ENCODE assay signal across 30 mouse cellular contexts in genomic region chr15:60706009-60706408, GRCm38 (mm10).
DNase-seq lines count a peak whose midpoint lies in the region; ATAC-seq lines count a peak whose summit lies in the region.
"Had no signal": no experiment of that assay in that cellular context is flagged by ENCODE, and none has a peak within 500 bp of the region (broad histone marks: within the 10 kb centered on the region; RNA-seq: fewer than 3 reads in every experiment).

No protein-coding gene starts in this region.

- no peak overlapping the region for H3K4me2 ChIP-seq in forebrain, embryonic 14.5 days (ENCODE audit: low read length)
- H3K4me2 ChIP-seq in forebrain, embryonic 12.5 days: no peak overlapping the region
- H3K4me2 ChIP-seq in embryonic facial prominence, embryonic 14.5 days (ENCODE audit: low read depth, low read length): no peak overlapping the region
- H3K4me2 ChIP-seq: heart, embryonic 15.5 days; intestine, embryonic 15.5 days; limb, embryonic 15.5 days; liver, embryonic 13.5 days; midbrain, embryonic 13.5 days had no signal

- ATAC-seq in forebrain, embryonic 14.5 days: no peak
- ATAC-seq in forebrain, embryonic 12.5 days (ENCODE audit: low FRiP score): no peak
- ATAC-seq in embryonic facial prominence, embryonic 14.5 days (ENCODE audit: low read depth): no peak
- ATAC-seq: hindbrain, postnatal 0 days; intestine, embryonic 15.5 days; lung, postnatal 0 days; midbrain, embryonic 13.5 days had no signal

- H3K4me1 ChIP-seq in forebrain, embryonic 14.5 days (ENCODE audit: control insufficient read depth, insufficient read depth, low read length): no peaks in the 10 kb centered on the region
- peaks cover 8% of the 10 kb centered on the region; the same call in 1 of the 2 replicates for H3K4me1 ChIP-seq in forebrain, embryonic 12.5 days
- H3K4me1 ChIP-seq in embryonic facial prominence, embryonic 14.5 days (ENCODE audit: control insufficient read depth, insufficient read depth, low read length): peaks cover 6% of the 10 kb centered on the region; the same call in 1 of the 2 replicates
- H3K4me1 ChIP-seq: heart, embryonic 15.5 days; intestine, embryonic 15.5 days; limb, embryonic 15.5 days; liver, embryonic 13.5 days; megakaryocyte, embryonic 14.5 days; midbrain, embryonic 13.5 days had no signal

- no peaks in the 10 kb centered on the region for H3K27me3 ChIP-seq in forebrain, embryonic 14.5 days (replicated peaks; ENCODE audit: control insufficient read depth, insufficient read depth, low read length)
- H3K27me3 ChIP-seq in forebrain, embryonic 12.5 days: no peaks in the 10 kb centered on the region
- no peaks in the 10 kb centered on the region for H3K27me3 ChIP-seq in embryonic facial prominence, embryonic 14.5 days (replicated peaks; ENCODE audit: control insufficient read depth, insufficient read depth, low read length)
- H3K27me3 ChIP-seq: heart, embryonic 15.5 days; intestine, embryonic 15.5 days; limb, embryonic 15.5 days; liver, embryonic 13.5 days; midbrain, embryonic 13.5 days had no signal

- DNase-seq in forebrain, embryonic 14.5 days (ENCODE audit: low spot score): peak; percentile 44
- peak; percentile 42 for DNase-seq in layer of hippocampus, adult 11-12 months (ENCODE audit: low spot score)
- DNase-seq in layer of hippocampus, postnatal 25 days (ENCODE audit: extremely low spot score in 1 of 2, low spot score in 1 of 2): no peak
- peak; percentile 79 for DNase-seq in embryonic facial prominence, embryonic 14.5 days (ENCODE audit: low spot score)
- peak; percentile 25 to 72 for DNase-seq in layer of hippocampus, postnatal 14 days (ENCODE audit: low spot score in 2 of 2)
- DNase-seq in retina, postnatal 1 day: no peak
- DNase-seq: adrenal gland, adult 8-10 months; cerebellum, adult 11 months; cerebellum, adult 9-10 months; cerebellum, postnatal 36 days; embryo, embryonic 11 days; gastrocnemius, postnatal 14 days; heart, adult 11 months; kidney, adult 2 months; kidney, postnatal 36 days; liver, embryonic 13.5 days; lung, adult 18-20 months; lung, postnatal 4 days; right cerebral cortex, postnatal 14 days; thymus, postnatal 4 days had no signal

- no peaks in the 10 kb centered on the region for H3K36me3 ChIP-seq in forebrain, embryonic 14.5 days (ENCODE audit: control insufficient read depth, insufficient read depth, low read length)
- H3K36me3 ChIP-seq in forebrain, embryonic 12.5 days (replicated peaks): no peaks in the 10 kb centered on the region
- H3K36me3 ChIP-seq in embryonic facial prominence, embryonic 14.5 days (ENCODE audit: control insufficient read depth, insufficient read depth, low read length): no peaks in the 10 kb centered on the region
- H3K36me3 ChIP-seq: G1E; heart, embryonic 10.5 days; heart, embryonic 15.5 days; intestine, embryonic 15.5 days; limb, embryonic 15.5 days; liver, embryonic 13.5 days; midbrain, embryonic 13.5 days had no signal

- H3K9ac ChIP-seq in forebrain, embryonic 14.5 days (ENCODE audit: low read length): no peak overlapping the region
- H3K9ac ChIP-seq in forebrain, embryonic 12.5 days: no peak overlapping the region
- H3K9ac ChIP-seq in embryonic facial prominence, embryonic 14.5 days (ENCODE audit: low read depth, low read length): no peak overlapping the region
- H3K9ac ChIP-seq: heart, embryonic 15.5 days; intestine, embryonic 15.5 days; limb, embryonic 15.5 days; liver, embryonic 13.5 days; midbrain, embryonic 13.5 days had no signal

- H3K27ac ChIP-seq in forebrain, embryonic 14.5 days (ENCODE audit: low read depth, low read length): no peak overlapping the region
- H3K27ac ChIP-seq in forebrain, embryonic 12.5 days: no peak overlapping the region
- H3K27ac ChIP-seq in embryonic facial prominence, embryonic 14.5 days (replicated peaks; ENCODE audit: low read depth, low read length): no peak overlapping the region
- H3K27ac ChIP-seq: heart, embryonic 10.5 days; heart, embryonic 15.5 days; hindbrain, postnatal 0 days; intestine, embryonic 15.5 days; limb, embryonic 15.5 days; liver, embryonic 13.5 days; midbrain, embryonic 13.5 days had no signal

- H3K4me3 ChIP-seq in forebrain, embryonic 14.5 days (ENCODE audit: low read depth, low read length): no peak overlapping the region
- no peak overlapping the region for H3K4me3 ChIP-seq in forebrain, embryonic 12.5 days (replicated peaks)
- H3K4me3 ChIP-seq in embryonic facial prominence, embryonic 14.5 days (ENCODE audit: low read depth, low read length): no peak overlapping the region
- H3K4me3 ChIP-seq: heart, embryonic 10.5 days; heart, embryonic 15.5 days; intestine, embryonic 15.5 days; limb, embryonic 15.5 days; liver, embryonic 13.5 days; megakaryocyte, embryonic 14.5 days; midbrain, embryonic 13.5 days had no signal

- H3K9me3 ChIP-seq in forebrain, embryonic 14.5 days (replicated peaks; ENCODE audit: control insufficient read depth, low read length): no peaks in the 10 kb centered on the region
- H3K9me3 ChIP-seq in forebrain, embryonic 12.5 days: no peaks in the 10 kb centered on the region
- no peaks in the 10 kb centered on the region for H3K9me3 ChIP-seq in embryonic facial prominence, embryonic 14.5 days (ENCODE audit: control insufficient read depth, low read length)
- H3K9me3 ChIP-seq: heart, embryonic 10.5 days; heart, embryonic 15.5 days; intestine, embryonic 15.5 days; limb, embryonic 15.5 days; liver, embryonic 13.5 days; megakaryocyte, embryonic 14.5 days; midbrain, embryonic 13.5 days had no signal

- whole genome bisulfite sequencing in forebrain, embryonic 14.5 days: 84% methylated on average over 4 of the region's 4 CpGs
- WGBS in forebrain, embryonic 12.5 days: 91% methylated on average over 4 of the region's 4 CpGs
- WGBS in embryonic facial prominence, embryonic 14.5 days: 51% methylated on average over 4 of the region's 4 CpGs

Comparison
In these comparisons a context has a peak if more than half of its experiments do, and no peak if none do; other contexts are left out.
1. DNase-seq: peak in forebrain, embryonic 14.5 days (single experiment), layer of hippocampus, adult 11-12 months (single experiment), embryonic facial prominence, embryonic 14.5 days (single experiment) and layer of hippocampus, postnatal 14 days (2 of 2); none in layer of hippocampus, postnatal 25 days (0 of 2) and retina, postnatal 1 day (single experiment).